Mouse (Mus musculus): ENCODE results near the gene Gm10644. TPM values are rescaled to one million over a fixed set of nuclear protein-coding genes. Genes with fewer than 3 reads are reported as not detected.
A peak's percentile ranks its signal among the peaks of the same experiment; 100 is the strongest.
"Not testable (repeated sequence)": the region's sequence is repeated elsewhere in the genome, so short reads cannot be mapped to it uniquely, and the experiment has no call there.

The Gm10644 gene
- total RNA-seq (2022): under 1 TPM; 0.26 to 0.76 (median 0.34) TPM

DNA sequence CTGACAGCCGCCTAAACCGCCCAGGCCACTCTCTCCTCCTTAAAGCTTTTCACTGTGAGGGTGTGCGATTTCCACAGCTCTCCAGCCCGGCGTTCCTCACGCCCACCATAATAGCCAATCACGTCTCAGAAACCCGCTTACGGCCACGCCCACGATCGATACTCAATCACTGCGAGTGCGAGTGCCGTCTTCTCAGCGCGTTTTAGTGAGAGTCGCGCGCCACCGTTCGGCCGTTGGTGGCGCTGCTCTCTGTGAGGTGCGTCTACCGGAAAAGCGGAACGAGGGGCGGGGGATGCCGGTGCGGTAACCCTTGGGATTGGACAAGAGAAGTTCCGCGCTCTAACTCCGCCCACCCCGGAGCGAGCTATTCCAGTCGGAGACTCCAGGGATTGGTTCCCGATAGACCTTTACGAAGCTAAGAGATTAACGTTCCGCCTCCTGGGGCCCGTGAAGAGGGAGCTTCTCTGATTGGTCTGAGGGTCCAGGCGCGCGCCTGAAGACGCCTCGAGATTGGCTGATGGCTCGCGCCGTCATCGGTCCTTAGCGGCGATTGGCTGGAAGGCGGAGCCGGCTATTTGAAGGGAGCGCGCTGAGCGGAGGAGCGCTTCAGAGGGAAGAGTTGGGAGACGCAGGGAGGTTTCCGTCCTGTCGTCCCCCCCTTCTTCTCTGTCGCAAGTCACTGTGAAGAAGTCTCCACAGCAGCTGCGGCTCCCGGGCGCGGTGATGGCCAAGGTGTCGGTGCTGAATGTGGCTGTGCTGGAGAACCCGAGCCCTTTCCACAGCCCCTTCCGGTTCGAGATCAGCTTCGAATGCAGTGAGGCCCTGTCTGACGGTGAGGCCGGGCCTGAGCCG is at the start of gene Gm10644, which contains the start of gene Asf1b:
Gm10644 (minus strand) TSS at position 100 of the 852 bp plus-strand sequence.
Asf1b (plus strand) TSS at position 402 of the 852 bp plus-strand sequence.
- peak; percentile 91 to 99 for DNase-seq (ENCODE audit: low spot score in 2 of 2)

DNA sequence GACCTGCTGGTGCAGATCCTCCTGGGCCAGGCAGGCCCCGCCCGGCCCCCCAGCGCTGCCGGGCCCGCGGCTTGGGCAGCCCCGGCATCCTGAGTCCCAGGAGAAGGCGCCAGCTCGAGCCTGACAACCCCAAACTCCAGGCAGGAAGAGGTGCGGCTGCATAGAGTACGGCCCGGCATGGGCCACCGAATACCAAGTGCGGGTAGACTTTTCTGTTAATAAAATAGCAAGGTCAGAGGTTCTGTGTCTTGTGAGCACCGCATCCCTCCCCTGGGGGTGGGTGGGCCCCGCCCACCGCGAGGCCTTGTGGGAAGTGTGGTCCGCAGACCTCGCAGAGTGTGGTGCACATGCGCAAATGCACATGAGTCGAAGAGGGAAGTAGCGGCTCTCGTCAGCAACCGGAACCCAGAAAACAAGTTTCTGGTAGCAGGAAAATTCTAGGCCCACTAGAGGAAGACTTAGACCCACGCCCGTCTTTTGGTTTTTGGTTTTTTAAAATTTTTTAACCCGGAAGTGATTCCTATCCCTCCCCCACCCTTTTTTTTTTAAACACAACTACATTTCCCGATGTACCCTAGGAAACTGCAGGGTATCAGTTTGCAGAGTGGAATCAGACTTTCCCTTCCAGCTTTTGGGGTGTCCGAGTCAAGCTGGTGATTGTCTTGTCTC is 49.7 kb upstream of the Gm10644 start:
- DNase-seq (ENCODE audit: low spot score in 2 of 2): peak; percentile 87 to 94

DNA sequence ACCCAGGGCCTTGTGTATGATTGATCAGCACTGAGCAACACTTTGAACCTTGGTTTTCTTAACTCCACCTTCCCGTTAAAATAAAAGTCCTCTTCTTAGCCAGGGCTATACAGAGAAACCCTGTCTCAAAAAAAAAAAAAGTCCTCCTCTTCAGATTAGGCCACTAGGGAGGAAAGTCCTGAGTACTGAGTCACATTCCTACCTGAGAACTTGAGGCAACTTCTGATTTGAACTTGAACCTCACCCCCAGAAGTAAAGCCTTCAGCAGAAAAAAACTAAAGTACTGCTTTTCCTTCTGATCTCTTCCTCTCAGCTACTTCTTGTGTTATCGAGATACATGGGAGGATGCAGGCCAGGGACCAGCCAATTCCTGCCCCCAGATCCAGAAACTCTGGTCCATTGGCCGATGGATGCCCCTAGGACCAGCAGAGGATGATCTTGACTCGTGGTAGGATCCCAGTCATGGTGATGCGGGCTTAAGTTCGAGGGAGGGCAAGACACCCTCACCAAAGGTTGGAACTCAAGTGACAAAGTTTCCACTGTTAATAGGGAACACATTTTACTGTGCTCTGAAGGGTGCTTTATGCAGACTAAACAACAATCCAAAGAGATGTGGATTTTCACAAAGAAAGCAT is 48.7 kb upstream of the Gm10644 start:
- DNase-seq (ENCODE audit: low spot score in 2 of 2): no peak

DNA sequence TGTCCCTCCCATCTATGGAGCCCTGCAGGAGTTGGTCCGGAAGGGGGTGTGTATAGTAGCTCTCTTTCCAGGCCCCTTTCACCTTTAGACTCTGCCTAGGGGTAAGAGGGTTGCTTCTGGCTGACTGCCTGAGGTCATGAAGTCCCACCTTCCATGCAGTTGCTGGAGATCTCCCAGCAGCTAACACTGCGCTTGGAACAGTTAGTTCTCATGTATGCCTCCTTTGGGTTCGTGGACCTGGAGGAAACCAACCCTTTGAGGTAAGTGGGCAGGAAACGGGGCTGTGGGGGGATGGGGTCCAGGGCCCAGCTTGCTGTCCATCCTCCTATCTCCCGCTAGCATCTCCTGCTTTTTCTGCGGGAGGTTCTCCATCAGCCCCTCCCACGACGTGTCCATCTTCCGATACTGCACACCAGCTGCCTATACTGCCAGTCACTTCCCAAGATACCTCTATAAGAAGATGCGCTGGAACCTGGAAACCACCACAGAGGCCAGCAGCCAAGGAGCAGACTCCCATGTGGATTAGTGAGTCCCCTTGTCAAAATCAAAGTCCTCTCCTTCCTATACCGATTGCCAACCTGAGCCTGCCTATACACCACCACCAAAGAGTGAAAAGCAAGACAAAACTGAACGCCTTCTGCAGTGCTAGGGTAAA is 48.1 kb upstream of the Gm10644 start:
- no peak for DNase-seq (ENCODE audit: low spot score in 2 of 2)

DNA sequence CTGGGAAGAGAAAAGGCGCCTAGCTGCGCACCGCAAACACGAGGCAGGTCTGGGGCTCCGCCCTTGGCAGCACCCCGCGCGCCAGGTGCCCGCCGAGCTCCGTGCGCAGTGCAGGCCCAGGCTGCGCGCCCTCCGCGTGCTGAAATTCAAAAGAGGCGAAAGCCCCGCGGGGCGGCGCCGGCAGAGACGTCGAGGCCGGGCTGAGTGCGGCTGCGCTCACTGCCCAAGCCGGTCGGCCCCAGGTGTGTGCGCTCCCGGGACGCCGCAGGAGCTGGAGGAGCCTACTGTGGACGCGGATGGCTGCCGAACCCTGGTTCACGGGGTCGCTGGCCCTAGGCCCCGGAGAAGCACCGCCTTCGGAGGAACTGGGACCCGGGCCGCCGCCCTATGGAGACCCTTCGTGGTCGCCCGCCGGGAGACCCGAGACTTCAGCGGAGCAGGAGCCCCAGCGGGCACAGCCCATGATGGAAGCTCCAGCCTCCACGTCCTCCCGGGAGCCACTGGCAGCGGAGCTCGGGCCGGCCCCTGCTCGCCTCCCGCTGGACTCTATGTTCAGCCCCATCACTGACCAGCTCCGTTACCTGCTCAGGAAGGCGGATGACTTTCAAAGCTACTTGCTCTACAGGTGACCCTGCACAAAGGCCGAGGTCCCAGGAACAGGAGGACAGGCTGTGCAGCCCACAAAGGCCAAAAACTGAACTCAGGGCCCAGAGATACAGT is 46.4 kb upstream of the Gm10644 start, which contains the start of gene 1700067K01Rik:
1700067K01Rik (plus strand) TSS at position 222 of the 720 bp plus-strand sequence.
- DNase-seq (ENCODE audit: low spot score in 2 of 2): no peak

DNA sequence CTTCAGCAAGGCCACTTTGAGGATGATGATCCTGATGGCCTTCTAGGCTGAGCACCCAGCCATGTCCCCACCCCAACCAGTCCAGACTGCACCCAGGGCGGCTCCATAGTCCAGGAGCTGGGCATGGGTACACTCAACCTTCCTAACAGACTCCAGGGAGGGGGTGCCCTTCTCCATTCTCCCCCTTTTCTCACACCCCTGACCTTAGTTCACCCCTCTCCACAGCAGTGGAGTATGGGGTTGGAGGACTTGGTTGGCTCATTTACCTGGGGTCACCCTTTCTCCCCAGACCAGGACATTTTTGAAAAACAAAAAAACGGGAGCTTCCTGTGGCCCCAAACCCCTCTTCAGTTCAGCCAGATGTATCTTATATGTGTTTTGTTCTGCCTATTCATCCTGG is 44.8 kb upstream of the Gm10644 start:
- DNase-seq (ENCODE audit: low spot score in 2 of 2): no peak

DNA sequence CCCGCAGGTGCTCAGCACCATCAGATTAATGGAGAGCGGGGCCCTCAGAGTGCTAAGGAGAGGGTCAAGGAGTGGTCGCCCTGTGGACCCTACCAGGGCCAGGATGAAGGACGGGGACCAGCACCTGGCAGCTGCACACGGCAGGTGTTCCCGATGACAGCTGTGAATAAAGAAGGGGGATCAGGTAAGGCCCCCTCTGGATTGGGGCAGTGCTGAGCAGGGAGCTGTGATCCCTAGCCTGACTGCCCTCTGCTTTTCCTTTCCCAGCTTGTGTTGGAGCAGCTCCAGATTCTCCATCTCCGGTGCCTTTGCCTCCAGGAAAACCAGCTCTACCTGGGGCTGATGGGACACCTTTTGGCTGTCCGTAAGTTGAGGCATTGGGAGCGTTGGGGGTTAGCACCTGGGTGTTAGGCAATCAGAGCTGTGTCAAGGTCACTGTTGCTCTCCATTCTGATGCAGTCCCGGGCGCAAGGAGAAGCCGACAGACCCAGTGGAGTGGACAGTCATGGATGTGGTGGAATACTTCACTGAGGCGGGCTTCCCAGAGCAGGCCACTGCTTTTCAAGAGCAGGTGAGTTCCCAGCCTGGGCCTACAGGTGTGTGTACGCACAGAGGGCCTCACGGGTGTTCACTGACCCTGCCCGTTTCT is 44.2 kb upstream of the Gm10644 start:
- peak in 1 of 2 experiments; percentile 38 for DNase-seq (ENCODE audit: low spot score in 2 of 2)

DNA sequence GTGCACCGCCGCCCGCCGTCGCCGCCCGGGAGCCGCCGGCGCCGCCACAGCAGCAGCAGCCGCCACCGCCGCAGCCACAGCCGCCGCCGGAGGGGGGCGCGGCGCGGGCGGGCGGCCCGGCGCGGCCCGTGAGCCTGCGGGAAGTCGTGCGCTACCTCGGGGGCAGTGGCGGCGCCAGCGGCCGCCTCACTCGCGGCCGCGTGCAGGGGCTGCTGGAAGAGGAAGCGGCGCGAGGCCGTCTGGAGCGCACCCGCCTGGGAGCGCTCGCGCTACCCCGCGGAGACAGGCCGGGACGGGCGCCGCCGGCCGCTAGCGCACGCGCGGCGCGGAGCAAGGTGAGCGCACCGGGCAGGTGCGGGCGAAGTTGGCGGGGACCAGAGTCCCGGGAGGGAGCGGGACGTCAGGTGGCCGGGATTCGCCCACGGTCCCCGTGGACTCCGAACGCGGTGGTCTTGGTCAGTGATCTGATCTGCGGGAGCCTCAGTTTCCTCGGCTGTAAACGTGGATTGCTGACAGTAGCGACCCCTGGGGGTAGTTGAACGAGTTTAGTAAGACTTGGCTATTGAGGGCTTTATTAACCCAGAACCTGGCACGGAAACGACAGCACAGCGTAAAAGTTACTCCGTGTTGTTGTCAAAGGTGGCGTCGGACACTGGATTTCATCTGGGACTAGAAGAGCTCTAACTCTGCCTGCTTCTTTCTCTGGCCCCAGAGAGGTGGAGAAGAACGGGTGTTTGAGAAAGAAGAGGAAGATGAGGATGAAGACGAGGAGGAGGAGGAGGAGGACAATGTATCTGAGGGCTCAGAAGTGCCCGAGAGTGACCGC is 43.4 kb upstream of the Gm10644 start:
- peak in 1 of 2 experiments; percentile 53 for DNase-seq (ENCODE audit: low spot score in 2 of 2)

DNA sequence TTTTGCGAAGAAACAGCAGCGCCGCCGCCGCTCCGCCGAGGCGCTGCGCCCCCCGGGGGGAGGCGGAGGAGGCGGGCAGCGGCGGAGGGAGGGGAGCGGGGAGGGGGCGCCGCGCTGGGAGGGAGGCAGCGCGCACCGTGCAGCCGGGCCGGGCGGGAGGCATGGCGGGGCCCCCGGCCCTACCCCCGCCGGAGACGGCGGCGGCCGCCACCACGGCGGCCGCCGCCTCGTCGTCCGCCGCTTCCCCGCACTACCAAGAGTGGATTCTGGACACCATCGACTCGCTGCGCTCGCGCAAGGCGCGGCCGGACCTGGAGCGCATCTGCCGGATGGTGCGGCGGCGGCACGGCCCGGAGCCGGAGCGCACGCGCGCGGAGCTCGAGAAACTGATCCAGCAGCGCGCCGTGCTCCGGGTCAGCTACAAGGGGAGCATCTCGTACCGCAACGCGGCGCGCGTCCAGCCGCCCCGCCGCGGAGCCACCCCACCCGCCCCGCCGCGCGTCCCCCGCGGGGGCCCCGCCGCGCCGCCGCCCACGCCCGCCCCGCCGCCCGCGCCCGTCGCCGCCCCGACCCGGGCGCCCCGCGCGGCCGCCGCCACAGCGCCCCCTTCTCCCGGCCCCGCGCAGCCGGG is 42.6 kb upstream of the Gm10644 start, which contains the start of gene Samd1:
Samd1 (plus strand) TSS at position 162 of the 631 bp plus-strand sequence.
- peak in 1 of 2 experiments; percentile 57 for DNase-seq (ENCODE audit: low spot score in 2 of 2)

DNA sequence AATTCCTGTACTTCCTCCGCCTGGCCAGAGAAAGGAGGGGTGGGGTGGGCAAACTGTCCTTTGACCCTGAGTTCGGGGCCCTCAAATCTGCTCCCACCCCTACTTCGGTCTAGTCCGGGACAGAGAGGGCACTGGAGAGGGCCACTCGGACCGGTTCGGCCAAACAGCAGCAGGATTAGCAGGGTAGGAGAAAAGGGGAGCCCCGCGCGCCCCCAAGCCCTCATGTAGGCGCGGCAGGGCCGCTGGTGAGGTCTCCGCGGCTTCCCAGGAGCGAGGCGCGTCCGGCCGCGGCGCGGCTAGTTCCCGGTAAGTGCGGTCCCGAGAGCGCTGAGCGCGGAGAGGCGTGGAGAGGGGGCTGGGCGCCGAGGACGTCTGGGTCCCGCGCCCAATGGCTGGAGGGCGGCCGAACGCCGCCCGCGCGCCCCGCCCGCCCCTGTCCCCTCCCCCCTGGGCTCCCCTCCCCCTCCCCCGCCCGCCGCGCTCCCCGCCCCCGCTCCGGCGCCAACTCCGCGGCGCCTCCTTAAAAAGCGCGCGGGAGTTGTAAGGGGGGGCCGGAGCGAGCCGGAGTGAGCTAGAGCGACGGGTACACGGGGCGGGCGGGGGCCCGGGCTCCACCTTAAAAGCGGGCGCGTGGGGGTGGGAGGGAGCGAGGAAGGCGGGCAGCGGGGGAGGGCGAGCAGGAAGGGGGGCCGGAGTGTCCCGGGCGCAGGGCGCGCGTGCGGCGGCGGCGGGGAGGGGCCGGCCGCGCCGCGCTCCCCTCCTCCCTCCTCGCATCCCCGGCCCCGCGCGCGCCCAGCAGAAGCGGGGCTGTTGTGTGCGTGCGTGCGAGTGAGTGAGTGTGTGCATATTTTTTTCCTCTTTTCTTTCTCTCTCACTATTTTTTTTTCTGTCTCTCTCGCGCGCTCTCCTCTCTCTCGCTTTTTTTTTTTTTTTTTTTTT is 41.8 kb upstream of the Gm10644 start:
- peak; percentile 67 to 75 for DNase-seq (ENCODE audit: low spot score in 2 of 2)

DNA sequence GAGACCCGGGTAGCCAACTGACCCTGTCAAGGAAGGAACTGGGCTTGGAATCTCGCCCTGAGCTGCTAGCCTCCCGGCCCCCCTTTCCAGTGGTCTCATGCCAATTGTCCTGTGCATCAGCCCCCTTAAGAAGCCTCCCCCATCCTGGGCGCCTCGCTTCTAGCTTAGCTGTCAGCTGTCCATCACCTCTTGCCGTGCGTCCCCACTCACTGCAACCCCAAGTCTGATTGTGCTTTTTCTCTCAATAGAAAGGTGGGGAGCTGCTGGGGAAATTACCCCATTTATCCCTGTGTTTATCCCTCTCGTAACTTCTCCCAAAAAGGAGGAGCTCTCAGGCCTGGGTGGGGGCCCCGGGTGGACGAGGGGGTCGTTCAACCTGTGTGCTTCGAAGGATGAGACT is 41.0 kb upstream of the Gm10644 start:
- peak in 1 of 2 experiments; percentile 38 for DNase-seq (ENCODE audit: low spot score in 2 of 2)

DNA sequence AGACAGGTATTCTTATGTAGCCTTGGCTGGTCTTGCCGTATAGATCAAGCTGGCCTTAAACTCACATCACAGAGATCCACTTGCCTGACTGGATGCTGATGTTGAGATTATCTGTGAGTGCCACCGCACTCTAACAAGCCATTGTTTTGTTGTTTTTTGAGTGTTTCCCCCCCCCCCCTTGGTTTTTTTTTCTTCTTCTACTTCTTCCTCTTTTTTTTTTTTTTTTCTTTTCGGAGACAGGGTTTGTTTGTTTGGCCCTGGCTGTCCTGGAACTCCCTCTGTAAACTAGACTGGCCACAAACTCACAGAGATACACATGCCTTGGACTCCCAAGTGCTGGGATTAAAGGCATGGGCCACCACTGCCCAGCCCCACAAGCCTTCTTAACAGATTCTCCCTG is 39.0 kb upstream of the Gm10644 start:
- no peak for DNase-seq (ENCODE audit: low spot score in 2 of 2)

DNA sequence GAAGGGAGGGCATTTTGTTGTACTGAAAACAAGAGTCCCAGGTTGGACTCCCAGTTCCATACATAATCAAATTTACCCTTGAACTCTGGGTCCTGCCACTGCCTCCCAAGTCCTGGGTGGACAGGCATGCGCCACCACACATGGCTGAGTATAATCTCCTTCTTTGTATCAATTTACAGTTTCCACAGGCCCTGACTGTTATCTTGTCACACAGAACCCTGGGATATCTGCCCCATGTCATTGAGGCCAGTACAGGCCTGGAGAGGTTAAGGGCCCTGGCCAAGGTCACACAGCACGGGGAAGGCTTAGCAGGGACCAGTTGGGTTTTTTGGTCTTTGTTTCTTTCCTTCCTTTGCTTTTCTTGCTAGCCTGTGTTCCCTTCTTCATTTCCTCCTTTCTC is 37.5 kb upstream of the Gm10644 start:
- no peak for DNase-seq (ENCODE audit: low spot score in 2 of 2)

DNA sequence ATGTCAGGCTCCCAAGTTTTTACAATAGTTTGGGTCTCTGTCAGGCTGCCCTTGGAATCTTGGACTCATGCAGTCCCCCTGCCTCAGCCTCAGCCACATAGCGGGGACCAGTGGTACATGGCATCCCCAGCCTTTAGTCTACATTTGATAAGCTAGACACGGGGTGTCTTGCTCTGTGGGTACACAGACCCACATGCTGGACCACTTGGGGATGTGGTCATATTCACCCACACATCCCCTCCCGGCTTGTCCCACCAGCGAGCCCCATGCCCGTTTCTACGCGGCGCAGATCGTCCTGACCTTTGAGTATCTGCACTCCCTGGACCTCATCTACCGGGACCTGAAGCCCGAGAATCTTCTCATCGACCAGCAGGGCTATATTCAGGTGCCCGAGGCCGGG is 35.2 kb upstream of the Gm10644 start:
- DNase-seq (ENCODE audit: low spot score in 2 of 2): no peak

DNA sequence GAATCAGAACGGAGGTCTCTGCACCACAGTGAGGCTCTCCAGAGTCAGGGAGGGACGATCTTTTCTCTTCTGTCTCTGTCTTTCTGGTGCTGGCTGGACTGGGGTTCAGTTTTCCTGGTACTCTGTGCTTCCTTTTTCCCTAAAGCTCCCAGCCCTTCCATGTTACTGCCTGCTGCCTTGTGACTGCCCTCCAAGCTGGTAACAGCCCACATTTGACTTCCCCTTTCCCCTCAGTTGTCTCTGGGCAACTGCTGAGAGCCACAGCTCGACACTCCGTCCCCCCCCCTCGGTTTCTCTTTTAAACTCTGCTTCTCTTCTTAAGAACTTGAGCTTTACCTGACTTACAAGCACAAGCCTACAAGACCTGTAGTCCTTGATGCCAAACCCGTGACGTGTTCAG is 34.2 kb upstream of the Gm10644 start:
- DNase-seq (ENCODE audit: low spot score in 2 of 2): no peak

DNA sequence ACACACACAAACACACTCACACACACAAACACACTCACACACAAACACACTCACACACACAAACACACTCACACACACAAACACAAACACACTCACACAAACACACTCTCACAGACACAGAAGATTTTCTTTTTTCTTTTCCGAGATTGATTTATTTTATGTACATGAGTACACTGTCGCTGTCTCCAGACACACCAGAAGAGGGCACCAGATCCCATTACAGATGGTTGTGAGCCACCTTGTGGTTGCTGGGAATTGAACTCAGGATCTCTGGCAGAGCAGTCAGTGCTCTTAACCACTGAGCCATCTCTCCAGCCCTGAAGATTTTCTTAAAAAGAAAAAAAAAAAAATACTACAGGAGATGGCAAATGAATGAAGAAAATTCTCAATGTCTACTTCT is 28.2 kb upstream of the Gm10644 start:
- not testable (repeated sequence) for DNase-seq (ENCODE audit: low spot score in 2 of 2)

DNA sequence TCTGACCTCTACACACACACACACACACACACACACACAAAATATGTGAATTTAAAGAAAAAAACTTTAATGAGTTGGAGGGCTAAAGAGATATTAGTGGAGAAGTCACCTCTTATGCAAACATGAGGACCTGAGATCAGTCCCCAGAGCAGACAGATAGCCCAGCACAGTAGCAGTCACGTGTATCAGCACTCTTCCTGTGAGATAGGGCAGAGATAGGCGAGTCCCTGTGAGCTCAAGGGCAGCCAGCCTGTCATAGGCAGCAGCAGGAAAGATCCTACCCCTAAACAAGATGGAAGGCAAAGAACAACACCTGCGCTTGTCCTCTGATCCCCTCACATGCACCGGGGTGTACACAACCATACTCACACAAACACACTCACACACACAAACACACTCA is 27.4 kb upstream of the Gm10644 start:
- no peak for DNase-seq (ENCODE audit: low spot score in 2 of 2)

DNA sequence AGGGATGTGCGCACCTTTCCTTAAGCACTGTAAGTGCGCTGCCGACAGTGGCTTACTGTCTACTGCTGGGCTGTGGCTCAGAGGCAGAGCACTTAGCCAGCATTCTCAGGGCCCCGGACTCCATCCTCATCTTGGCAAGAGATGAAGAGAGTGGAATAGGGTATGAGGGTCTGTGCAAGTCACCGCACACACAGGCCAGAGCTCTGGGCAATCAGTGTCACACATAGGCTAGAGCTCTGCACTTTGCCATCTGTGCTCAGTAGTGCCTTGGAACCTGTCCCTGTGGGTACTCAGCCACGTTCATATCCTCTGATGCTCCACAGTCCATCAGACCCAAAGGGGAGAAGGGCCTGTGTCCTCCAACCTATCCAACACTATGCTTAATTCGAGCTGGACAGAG is 26.5 kb upstream of the Gm10644 start:
- no peak for DNase-seq (ENCODE audit: low spot score in 2 of 2)
